Mouse (Mus musculus): ENCODE data around the gene Foxl1.

GRCm38 (mm10) chr8:121134512-121134911, 6.8 kb downstream of the Foxl1 start:
- TF ChIP-seq POLR2A (IDR thresholded peaks at IDR 0.05; ENCODE audit: low read depth, low read length) (no peak), CTCF (IDR thresholded peaks at IDR 0.05; ENCODE audit: borderline replicate concordance, insufficient read depth, low read length) (no peak)
